Mouse (Mus musculus) liver, adult 2 months (tissue): ENCODE data around the gene Tmem234.

Experiments used
- CTCF ChIP-seq: fragments of 200-500 bp; IDR thresholded peaks from 2 replicates; pipeline ENCODE4 v1.5.1; 2011; ENCODE audit warnings: low read depth, low read length, control low read depth
- POLR2A ChIP-seq: fragments of 200-500 bp; IDR thresholded peaks from 2 replicates; pipeline ENCODE4 v1.6.1; 2011; ENCODE audit warnings: low read length, control low read depth; ENCODE audit not compliant: insufficient read depth; ENCODE audit errors: extremely low read depth

DNA sequence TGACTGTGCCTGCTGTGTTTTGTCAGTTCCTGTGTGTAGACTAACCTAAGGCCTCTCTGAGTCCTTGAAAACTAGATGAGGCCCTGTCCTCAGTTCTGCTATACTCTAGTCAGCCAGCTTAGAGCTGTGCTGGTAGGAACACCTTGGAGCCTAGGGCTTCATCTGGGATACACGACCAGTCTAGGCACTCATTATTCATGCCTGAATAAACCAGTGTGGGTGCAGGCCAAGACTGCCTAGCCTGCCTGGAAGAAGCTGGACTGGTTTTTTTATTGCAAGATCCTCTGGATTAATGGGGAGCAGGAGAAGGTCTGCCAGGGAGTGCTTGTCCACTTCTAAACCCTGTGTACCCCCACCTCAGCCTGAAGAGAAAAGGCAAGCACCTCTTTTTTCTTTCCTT lies 13.5 kb upstream of the Tmem234 start:
- no peak for TF ChIP-seq CTCF
- no peak for TF ChIP-seq POLR2A
